Mouse (Mus musculus) megakaryocyte, adult 5-6 weeks (primary cell): ENCODE data around the gene 2310034G01Rik. TPM values are rescaled to one million over a fixed set of nuclear protein-coding genes. Genes with fewer than 3 reads are reported as not detected.
A peak's percentile ranks its signal among the peaks of the same experiment; 100 is the strongest.

Experiments
- ATAC-seq: 2 replicates; pipeline ENCODE4 v1.8.0; 2016; ENCODE audit warnings: mild to moderate bottlenecking, inconsistent platforms; ENCODE audit not compliant: poor library complexity, severe bottlenecking
- total RNA-seq, 2 experiments: library from RNA; stranded (forward) in 1 of 2; stranded (reverse) in 1 of 2; fragments of 153-499, 151-499 nt in 1 of 2; fragments of 221-1000, 200-1000 nt in 1 of 2; gene quantifications; 2 replicates each; pipeline versions ENCODE4 v1.2.3 to v1.2.4; 2015 to 2017

2310034G01Rik gene
- total RNA-seq, 2 experiments from 2014 or later = 0.48 TPM; not detected in 1

GRCm38 (mm10) chr19:46358381-46358780 lies 8.3 kb upstream of the 2310034G01Rik start:
- no peak for ATAC-seq

GRCm38 (mm10) chr19:46357344-46358280 lies 7.5 kb upstream of the 2310034G01Rik start:
- ATAC-seq = no peak

GRCm38 (mm10) chr19:46356701-46357138 lies 6.6 kb upstream of the 2310034G01Rik start:
- ATAC-seq = peak; percentile 96

- no peak for ATAC-seq
Measured at GRCm38 (mm10) chr19:46349550-46349949, 552 bp downstream of the 2310034G01Rik start.

GRCm38 (mm10) chr19:46348761-46349458 lies 1.2 kb downstream of the 2310034G01Rik start:
- ATAC-seq = peak; percentile 86

GRCm38 (mm10) chr19:46347936-46348668 lies 2.0 kb downstream of the 2310034G01Rik start:
- no peak for ATAC-seq

- ATAC-seq = no peak
Measured at GRCm38 (mm10) chr19:46347146-46347545, 3.0 kb downstream of the 2310034G01Rik start.

GRCm38 (mm10) chr19:46344710-46345419 lies 5.2 kb downstream of the 2310034G01Rik start:
- no peak for ATAC-seq

GRCm38 (mm10) chr19:46339287-46339971 lies 10.7 kb downstream of the 2310034G01Rik start:
- peak; percentile 74 for ATAC-seq

- ATAC-seq = peak; percentile 1; the same call in 1 of the 2 replicates
Measured at GRCm38 (mm10) chr19:46338942-46339286, 11.2 kb downstream of the 2310034G01Rik start.

GRCm38 (mm10) chr19:46338331-46338936 lies 11.7 kb downstream of the 2310034G01Rik start, which contains the start of gene Cuedc2:
Gene Cuedc2 (minus strand): TSS chr19:46338702.
- peak; percentile 78 for ATAC-seq

GRCm38 (mm10) chr19:46337719-46338330 lies 12.3 kb downstream of the 2310034G01Rik start:
- no peak for ATAC-seq

- no peak for ATAC-seq
Measured at GRCm38 (mm10) chr19:46333906-46334305, 16.2 kb downstream of the 2310034G01Rik start.

GRCm38 (mm10) chr19:46332721-46333339 lies 17.3 kb downstream of the 2310034G01Rik start:
- ATAC-seq = no peak

GRCm38 (mm10) chr19:46331936-46332335 lies 18.2 kb downstream of the 2310034G01Rik start:
- ATAC-seq = no peak

GRCm38 (mm10) chr19:46331326-46331725 lies 18.8 kb downstream of the 2310034G01Rik start:
- ATAC-seq = no peak

GRCm38 (mm10) chr19:46330696-46331095 lies 19.4 kb downstream of the 2310034G01Rik start:
- ATAC-seq = no peak

GRCm38 (mm10) chr19:46329951-46330350 lies 20.2 kb downstream of the 2310034G01Rik start:
- peak; percentile 83 for ATAC-seq
